Mouse (Mus musculus): ENCODE data around the gene Gm10719. TPM values are rescaled to one million over a fixed set of nuclear protein-coding genes. Genes with fewer than 3 reads are reported as not detected.
"Not testable (repeated sequence)": the region's sequence is repeated elsewhere in the genome, so short reads cannot be mapped to it uniquely, and the experiment has no call there.

The Gm10719 gene
- not detected in 2 replicates for polyA plus RNA-seq (2015; fragmentation: Nextera tagmentation; extraction: Ambion mirVana)

GRCm38 (mm10) chr9:3017108-3017507 is at the start of gene Gm10719:
TSS of gene Gm10719 (plus strand) at chr9:3017408.
- H3K4me2 ChIP-seq (ENCODE audit: low read depth, low read length); H3K4me3 ChIP-seq (replicated peaks; ENCODE audit: low read length); H3K9me3 ChIP-seq (replicated peaks; ENCODE audit: control insufficient read depth, low read length); H3K4me1 ChIP-seq (ENCODE audit: control insufficient read depth, insufficient read depth, low read length); H3K27me3 ChIP-seq (ENCODE audit: control insufficient read depth, insufficient read depth, low read length); H3K36me3 ChIP-seq (ENCODE audit: control insufficient read depth, insufficient read depth, low read length); ATAC-seq (ENCODE audit: insufficient read depth, low FRiP score); H3K27ac ChIP-seq (ENCODE audit: low read length); H3K9ac ChIP-seq (ENCODE audit: low read length): not testable (repeated sequence)
- no CpG with 5 or more reads among the region's 9 CpGs for WGBS

- H3K4me3 ChIP-seq (replicated peaks; ENCODE audit: low read length); H3K4me2 ChIP-seq (ENCODE audit: low read depth, low read length); ATAC-seq (ENCODE audit: insufficient read depth, low FRiP score); H3K27me3 ChIP-seq (ENCODE audit: control insufficient read depth, insufficient read depth, low read length); H3K9me3 ChIP-seq (replicated peaks; ENCODE audit: control insufficient read depth, low read length); H3K4me1 ChIP-seq (ENCODE audit: control insufficient read depth, insufficient read depth, low read length); H3K27ac ChIP-seq (ENCODE audit: low read length); H3K9ac ChIP-seq (ENCODE audit: low read length); H3K36me3 ChIP-seq (ENCODE audit: control insufficient read depth, insufficient read depth, low read length): not testable (repeated sequence)
- 66% methylated on average over 12 of the region's 12 CpGs for WGBS
Observed at GRCm38 (mm10) chr9:3000445-3000972, 16.7 kb upstream of the Gm10719 start, which contains the start of gene Gm10722. TSS of gene Gm10722 (plus strand) at chr9:3000922.

DNA sequence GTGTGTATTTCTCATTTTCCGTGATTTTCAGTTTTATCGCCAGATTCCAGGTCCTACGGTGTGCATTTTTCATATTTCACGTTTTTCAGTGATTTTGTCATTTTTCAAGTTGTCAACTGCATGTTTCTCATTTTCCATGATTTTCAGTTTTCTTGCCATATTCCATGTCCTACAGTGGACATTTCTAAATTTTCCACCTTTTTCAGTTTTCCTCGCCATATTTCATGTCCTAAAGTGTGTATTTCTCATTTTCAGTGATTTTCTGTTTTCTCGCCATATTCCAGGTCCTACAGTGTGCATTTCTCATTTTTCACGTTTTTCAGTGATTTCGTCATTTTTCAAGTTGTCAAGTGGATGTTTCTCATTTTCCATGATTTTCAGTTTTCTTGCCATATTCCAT is 16.2 kb upstream of the Gm10719 start:
- H3K27me3 ChIP-seq (ENCODE audit: control insufficient read depth, insufficient read depth, low read length); H3K36me3 ChIP-seq (ENCODE audit: control insufficient read depth, insufficient read depth, low read length); H3K9me3 ChIP-seq (replicated peaks; ENCODE audit: control insufficient read depth, low read length); H3K27ac ChIP-seq (ENCODE audit: low read length); H3K4me3 ChIP-seq (replicated peaks; ENCODE audit: low read length); H3K4me1 ChIP-seq (ENCODE audit: control insufficient read depth, insufficient read depth, low read length); ATAC-seq (ENCODE audit: insufficient read depth, low FRiP score); H3K9ac ChIP-seq (ENCODE audit: low read length); H3K4me2 ChIP-seq (ENCODE audit: low read depth, low read length): not testable (repeated sequence)
- 67% methylated on average over 8 of the region's 8 CpGs for WGBS

DNA sequence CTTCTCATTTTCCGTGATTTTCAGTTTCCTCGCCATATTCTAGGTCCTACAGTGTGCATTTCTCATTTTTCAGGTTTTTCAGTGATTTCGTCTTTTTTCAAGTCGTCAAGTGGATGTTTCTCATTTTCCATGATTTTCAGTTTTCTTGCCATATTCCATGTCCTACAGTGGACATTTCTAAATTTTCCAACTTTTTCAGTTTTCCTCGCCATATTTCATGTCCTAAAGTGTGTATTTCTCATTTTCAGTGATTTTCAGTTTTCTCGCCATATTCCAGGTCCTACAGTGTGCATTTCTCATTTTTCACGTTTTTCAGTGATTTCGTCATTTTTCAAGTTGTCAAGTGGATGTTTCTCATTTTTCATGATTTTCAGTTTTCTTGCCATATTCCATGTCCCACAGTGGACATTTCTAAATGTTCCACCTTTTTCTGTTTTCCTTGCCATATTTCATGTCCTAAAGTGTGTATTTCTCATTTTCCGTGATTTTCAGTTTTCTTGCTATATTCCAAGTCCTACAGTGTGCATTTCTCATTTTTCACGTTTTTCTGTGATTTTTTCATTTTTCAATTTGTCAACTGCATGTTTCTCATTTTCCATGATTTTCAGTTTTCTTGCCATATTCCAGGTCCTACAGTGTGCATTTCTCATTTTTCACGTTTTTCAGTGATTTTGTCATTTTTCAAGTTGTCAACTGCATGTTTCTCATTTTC is 15.1 kb upstream of the Gm10719 start:
- H3K9ac ChIP-seq (ENCODE audit: low read length); H3K4me1 ChIP-seq (ENCODE audit: control insufficient read depth, insufficient read depth, low read length); H3K9me3 ChIP-seq (replicated peaks; ENCODE audit: control insufficient read depth, low read length); H3K4me3 ChIP-seq (replicated peaks; ENCODE audit: low read length); H3K27ac ChIP-seq (ENCODE audit: low read length); H3K36me3 ChIP-seq (ENCODE audit: control insufficient read depth, insufficient read depth, low read length); H3K4me2 ChIP-seq (ENCODE audit: low read depth, low read length); H3K27me3 ChIP-seq (ENCODE audit: control insufficient read depth, insufficient read depth, low read length): not testable (repeated sequence)
- ATAC-seq (ENCODE audit: insufficient read depth, low FRiP score), result peak; percentile 86
- 57% methylated on average over 8 of the region's 11 CpGs for WGBS

- not testable (repeated sequence) for H3K4me2 ChIP-seq (ENCODE audit: low read depth, low read length); H3K9ac ChIP-seq (ENCODE audit: low read length); ATAC-seq (ENCODE audit: insufficient read depth, low FRiP score); H3K36me3 ChIP-seq (ENCODE audit: control insufficient read depth, insufficient read depth, low read length); H3K27me3 ChIP-seq (ENCODE audit: control insufficient read depth, insufficient read depth, low read length); H3K9me3 ChIP-seq (replicated peaks; ENCODE audit: control insufficient read depth, low read length); H3K4me1 ChIP-seq (ENCODE audit: control insufficient read depth, insufficient read depth, low read length); H3K4me3 ChIP-seq (replicated peaks; ENCODE audit: low read length); H3K27ac ChIP-seq (ENCODE audit: low read length)
- WGBS, result 68% methylated on average over 6 of the region's 14 CpGs
Observed at GRCm38 (mm10) chr9:3002794-3003396, 14.3 kb upstream of the Gm10719 start, which contains the start of gene Gm11168. TSS of gene Gm11168 (plus strand) at chr9:3003346.

DNA sequence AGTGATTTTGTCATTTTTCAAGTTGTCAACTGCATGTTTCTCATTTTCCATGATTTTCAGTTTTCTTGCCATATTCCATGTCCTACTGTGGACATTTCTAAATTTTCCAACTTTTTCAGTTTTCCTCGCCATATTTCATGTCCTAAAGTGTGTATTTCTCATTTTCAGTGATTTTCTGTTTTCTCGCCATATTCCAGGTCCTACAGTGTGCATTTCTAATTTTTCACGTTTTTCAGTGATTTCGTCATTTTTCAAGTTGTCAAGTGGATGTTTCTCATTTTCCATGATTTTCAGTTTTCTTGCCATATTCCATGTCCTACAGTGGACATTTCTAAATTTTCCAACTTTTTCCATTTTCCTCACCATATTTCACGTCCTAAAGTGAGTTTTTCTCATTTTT is 11.0 kb upstream of the Gm10719 start:
- H3K4me2 ChIP-seq (ENCODE audit: low read depth, low read length); H3K36me3 ChIP-seq (ENCODE audit: control insufficient read depth, insufficient read depth, low read length); H3K9me3 ChIP-seq (replicated peaks; ENCODE audit: control insufficient read depth, low read length); H3K4me1 ChIP-seq (ENCODE audit: control insufficient read depth, insufficient read depth, low read length); H3K27me3 ChIP-seq (ENCODE audit: control insufficient read depth, insufficient read depth, low read length); H3K27ac ChIP-seq (ENCODE audit: low read length); H3K9ac ChIP-seq (ENCODE audit: low read length); ATAC-seq (ENCODE audit: insufficient read depth, low FRiP score); H3K4me3 ChIP-seq (replicated peaks; ENCODE audit: low read length): not testable (repeated sequence)
- 87% methylated on average over 1 of the region's 5 CpGs for WGBS

DNA sequence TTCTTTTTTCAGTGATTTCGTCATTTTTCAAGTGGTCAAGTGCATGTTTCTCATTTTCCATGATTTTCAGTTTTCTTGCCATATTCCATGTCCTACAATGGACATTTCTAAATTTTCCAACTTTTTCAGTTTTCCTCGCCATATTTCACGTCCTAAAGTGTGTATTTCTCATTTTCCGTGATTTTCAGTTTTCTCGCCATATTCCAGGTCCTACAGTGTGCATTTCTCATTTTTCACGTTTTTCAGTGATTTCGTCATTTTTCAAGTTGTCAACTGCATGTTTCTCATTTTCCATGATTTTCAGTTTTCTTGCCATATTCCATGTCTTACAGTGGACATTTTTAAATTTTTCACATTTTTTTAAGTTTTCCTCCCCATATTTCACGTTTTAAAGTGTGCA is 10.6 kb upstream of the Gm10719 start:
- peak; percentile 71 for ATAC-seq (ENCODE audit: insufficient read depth, low FRiP score)
- 67% methylated on average over 7 of the region's 8 CpGs for WGBS
- not testable (repeated sequence) for H3K4me1 ChIP-seq (ENCODE audit: control insufficient read depth, insufficient read depth, low read length)

DNA sequence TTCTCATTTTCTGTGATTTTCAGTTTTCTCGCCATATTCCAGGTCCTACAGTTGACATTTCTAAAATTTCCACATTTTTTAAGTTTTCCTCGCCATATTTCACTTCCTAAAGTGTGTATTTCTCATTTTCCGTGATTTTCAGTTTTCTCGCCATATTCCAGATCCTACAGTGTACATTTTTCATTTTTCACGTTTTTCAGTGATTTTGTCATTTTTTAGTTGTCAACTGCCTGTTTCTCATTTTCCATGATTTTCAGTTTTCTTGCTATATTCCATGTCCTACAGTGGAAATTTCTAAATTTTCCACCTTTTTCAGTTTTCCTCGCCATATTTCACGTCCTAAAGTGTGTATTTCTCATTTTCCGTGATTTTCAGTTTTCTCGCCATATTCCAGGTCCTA is 9.9 kb upstream of the Gm10719 start:
- not testable (repeated sequence) for H3K9ac ChIP-seq (ENCODE audit: low read length); H3K27ac ChIP-seq (ENCODE audit: low read length); H3K4me2 ChIP-seq (ENCODE audit: low read depth, low read length); H3K4me3 ChIP-seq (replicated peaks; ENCODE audit: low read length); H3K4me1 ChIP-seq (ENCODE audit: control insufficient read depth, insufficient read depth, low read length); H3K36me3 ChIP-seq (ENCODE audit: control insufficient read depth, insufficient read depth, low read length); H3K27me3 ChIP-seq (ENCODE audit: control insufficient read depth, insufficient read depth, low read length); H3K9me3 ChIP-seq (replicated peaks; ENCODE audit: control insufficient read depth, low read length)
- WGBS, result 75% methylated on average over 7 of the region's 9 CpGs
- 0 out of 2 replicates have a peak, but pooled peaks have one; percentile 18 for ATAC-seq (ENCODE audit: insufficient read depth, low FRiP score)

More for the DNA sequence above, 10.6 kb upstream of the Gm10719 start:
- not testable (repeated sequence) for H3K9me3 ChIP-seq (replicated peaks; ENCODE audit: control insufficient read depth, low read length); H3K36me3 ChIP-seq (ENCODE audit: control insufficient read depth, insufficient read depth, low read length); H3K4me2 ChIP-seq (ENCODE audit: low read depth, low read length); H3K4me3 ChIP-seq (replicated peaks; ENCODE audit: low read length); H3K9ac ChIP-seq (ENCODE audit: low read length); H3K27me3 ChIP-seq (ENCODE audit: control insufficient read depth, insufficient read depth, low read length); H3K27ac ChIP-seq (ENCODE audit: low read length)

DNA sequence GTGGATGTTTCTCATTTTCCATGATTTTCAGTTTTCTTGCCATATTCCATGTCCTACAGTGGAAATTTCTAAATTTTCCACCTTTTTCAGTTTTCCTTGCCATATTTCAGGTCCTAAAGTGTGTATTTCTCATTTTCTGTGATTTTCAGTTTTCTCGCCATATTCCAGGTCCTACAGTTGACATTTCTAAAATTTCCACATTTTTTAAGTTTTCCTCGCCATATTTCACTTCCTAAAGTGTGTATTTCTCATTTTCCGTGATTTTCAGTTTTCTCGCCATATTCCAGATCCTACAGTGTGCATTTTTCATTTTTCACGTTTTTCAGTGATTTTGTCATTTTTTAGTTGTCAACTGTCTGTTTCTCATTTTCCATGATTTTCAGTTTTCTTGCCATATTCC is 7.9 kb upstream of the Gm10719 start:
- not testable (repeated sequence) for H3K27me3 ChIP-seq (ENCODE audit: control insufficient read depth, insufficient read depth, low read length); H3K27ac ChIP-seq (ENCODE audit: low read length); H3K4me1 ChIP-seq (ENCODE audit: control insufficient read depth, insufficient read depth, low read length); H3K9ac ChIP-seq (ENCODE audit: low read length); H3K36me3 ChIP-seq (ENCODE audit: control insufficient read depth, insufficient read depth, low read length); H3K4me3 ChIP-seq (replicated peaks; ENCODE audit: low read length); H3K4me2 ChIP-seq (ENCODE audit: low read depth, low read length); H3K9me3 ChIP-seq (replicated peaks; ENCODE audit: control insufficient read depth, low read length)
- no CpG with 5 or more reads among the region's 5 CpGs for WGBS
- peak; percentile 46 for ATAC-seq (ENCODE audit: insufficient read depth, low FRiP score)

All from stomach, embryonic 16.5 days (tissue).